Mouse (Mus musculus) MEL (cell line): ENCODE measurements around the gene Olfr190.

Experiments
- BHLHE40 ChIP-seq: IDR thresholded peaks from 2 replicates; pipeline ENCODE4 v1.6.1; 2012; ENCODE audit warnings: low read depth, mild to moderate bottlenecking, inconsistent platforms, low read length, improper control_type of control experiment, borderline replicate concordance
- CTCF ChIP-seq, 3 experiments: IDR thresholded peaks in 2 of 3; conservative IDR thresholded peaks in 1 of 3; 2 replicates each; pipeline ENCODE4 v1.5.1; 2011 to 2012; ENCODE audit warnings: low read length in 3 of 3, low read depth in 2 of 3, mild to moderate bottlenecking in 2 of 3, improper control_type of control experiment in 1 of 3, inconsistent platforms in 1 of 3, mixed read lengths in 1 of 3, moderate library complexity in 1 of 3; ENCODE audit not compliant: control insufficient read depth in 1 of 3, insufficient read depth in 1 of 3, poor library complexity in 1 of 3, severe bottlenecking in 1 of 3
- MAFK ChIP-seq: IDR thresholded peaks from 2 replicates; pipeline ENCODE4 v1.6.1; 2011; ENCODE audit warnings: low read depth, mild to moderate bottlenecking, low read length, improper control_type of control experiment, borderline replicate concordance
- MAX ChIP-seq: IDR thresholded peaks from 2 replicates; pipeline ENCODE4 v1.6.1; 2011; ENCODE audit warnings: low read length, improper control_type of control experiment
- POLR2A ChIP-seq, 2 experiments: IDR thresholded peaks; 2 replicates each; pipeline ENCODE4 v1.6.1; 2011 to 2012; ENCODE audit warnings: low read length in 2 of 2, mild to moderate bottlenecking in 2 of 2, control low read depth in 1 of 2, improper control_type of control experiment in 1 of 2, low read depth in 1 of 2, moderate library complexity in 1 of 2; ENCODE audit not compliant: control insufficient read depth in 1 of 2, insufficient read depth in 1 of 2, poor library complexity in 1 of 2

GRCm38 (mm10) chr16:59077905-59078304 is at the start of gene Olfr190:
- TF ChIP-seq MAFK (no peak), CTCF (IDR thresholded peaks at IDR 0.05 in 2 of 3, conservative IDR thresholded peaks at IDR 0.05 in 1 of 3; ENCODE audit: control insufficient read depth in 1 of 3, insufficient read depth in 1 of 3, low read depth in 2 of 3, low read length in 3 of 3, poor library complexity in 1 of 3, severe bottlenecking in 1 of 3) (no peak), MAX (no peak), BHLHE40 (no peak), POLR2A (IDR thresholded peaks at IDR 0.05; ENCODE audit: control insufficient read depth in 1 of 2, insufficient read depth in 1 of 2, low read depth in 1 of 2, low read length in 2 of 2, poor library complexity in 1 of 2) (no peak)
